Mouse (Mus musculus) liver, embryonic 15.5 days (tissue): Measurements from ENCODE around the gene Dis3l. TPM values are rescaled to one million over a fixed set of nuclear protein-coding genes. Genes with fewer than 3 reads are reported as not detected.
A peak's percentile ranks its signal among the peaks of the same experiment; 100 is the strongest.
"Not testable (repeated sequence)": the region's sequence is repeated elsewhere in the genome, so short reads cannot be mapped to it uniquely, and the experiment has no call there.

Experiments
- ATAC-seq: fragments of 200-750 bp; cut with Nextera tagmentation; 2 replicates; pipeline ENCODE4 v1.8.0; 2017; ENCODE audit warnings: moderate number of reproducible peaks, mild to moderate bottlenecking, moderate library complexity; ENCODE audit not compliant: insufficient read depth
- H3K27ac ChIP-seq: fragments of 300-500 bp; sonication (generic); replicated peaks from 2 replicates; pipeline ENCODE4 v1.5.1; 2015; ENCODE audit warnings: mild to moderate bottlenecking, inconsistent platforms
- H3K27me3 ChIP-seq: fragments of 300-500 bp; sonication (generic); 2 replicates; pipeline ENCODE4 v1.6.1; 2015; ENCODE audit warnings: mild to moderate bottlenecking, inconsistent platforms
- H3K36me3 ChIP-seq: fragments of 300-500 bp; sonication (generic); replicated peaks from 2 replicates; pipeline ENCODE4 v1.6.1; 2015; ENCODE audit warnings: moderate library complexity, mild to moderate bottlenecking, inconsistent platforms
- H3K4me1 ChIP-seq: fragments of 300-500 bp; sonication (generic); replicated peaks from 2 replicates; pipeline ENCODE4 v1.6.1; 2015; ENCODE audit warnings: inconsistent platforms
- H3K4me2 ChIP-seq: fragments of 300-500 bp; sonication (generic); 2 replicates; pipeline ENCODE4 v1.6.1; 2015; ENCODE audit warnings: moderate library complexity, mild to moderate bottlenecking, inconsistent platforms
- H3K4me3 ChIP-seq: fragments of 300-500 bp; sonication (generic); replicated peaks from 2 replicates; pipeline ENCODE4 v1.5.1; 2015; ENCODE audit warnings: mild to moderate bottlenecking, inconsistent platforms
- H3K9ac ChIP-seq: fragments of 300-500 bp; sonication (generic); 2 replicates; pipeline ENCODE4 v1.6.1; 2015; ENCODE audit warnings: moderate library complexity, mild to moderate bottlenecking, inconsistent platforms
- H3K9me3 ChIP-seq: fragments of 300-500 bp; sonication (generic); replicated peaks from 2 replicates; pipeline ENCODE4 v1.6.1; 2016; ENCODE audit warnings: inconsistent platforms
- WGBS: fragments of 180-500 bp; shearing (Covaris S2); methylation state at CpG from one replicate; pipeline ENCODE4 v1.1.7; 2015; ENCODE audit warnings: mixed read lengths; ENCODE audit not compliant: insufficient replicate concordance; 5-methylcytosine and 5-hydroxymethylcytosine counted together
- polyA plus RNA-seq: library from polyadenylated mRNA; unstranded; fragments of >200 nt; fragmentation: Nextera tagmentation; extraction: Ambion mirVana; gene quantifications from 2 replicates; pipeline ENCODE4 v1.2.1, GENCODE M21; 2015

The Dis3l gene
- polyA plus RNA-seq, 1 experiment from 2014 or later, result 8.5 TPM

DNA sequence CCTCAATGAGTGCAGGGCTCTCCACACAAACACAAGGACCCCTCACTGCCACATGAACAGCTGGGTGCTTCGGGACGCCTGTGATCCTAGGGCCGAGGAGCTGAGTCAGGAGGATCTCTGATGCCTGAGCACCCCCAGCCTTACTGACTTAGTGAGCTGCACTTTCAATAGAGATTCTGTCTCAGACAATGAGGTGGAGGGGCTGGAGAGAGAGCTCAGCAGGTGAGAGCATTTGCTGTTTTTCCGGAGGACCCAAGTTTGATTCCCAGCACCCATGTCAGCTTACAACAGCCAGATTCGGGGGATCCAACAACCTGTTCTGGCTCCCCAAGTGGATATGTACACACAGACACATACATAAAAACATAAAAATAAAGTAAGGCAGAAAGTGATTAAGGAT is 24.1 kb downstream of the Dis3l start:
- WGBS, result 79% methylated on average over 5 of the region's 5 CpGs
- Histone ChIP-seq H3K4me3 (no peak overlapping the region), H3K27ac (no peak overlapping the region), H3K9me3 (no peaks in the 10 kb centered on the region), H3K27me3 (no peaks in the 10 kb centered on the region), H3K9ac (no peak overlapping the region), H3K36me3 (peaks cover 61% of the 10 kb centered on the region), H3K4me2 (no peak overlapping the region), H3K4me1 (no peaks in the 10 kb centered on the region)
- no peak for ATAC-seq

DNA sequence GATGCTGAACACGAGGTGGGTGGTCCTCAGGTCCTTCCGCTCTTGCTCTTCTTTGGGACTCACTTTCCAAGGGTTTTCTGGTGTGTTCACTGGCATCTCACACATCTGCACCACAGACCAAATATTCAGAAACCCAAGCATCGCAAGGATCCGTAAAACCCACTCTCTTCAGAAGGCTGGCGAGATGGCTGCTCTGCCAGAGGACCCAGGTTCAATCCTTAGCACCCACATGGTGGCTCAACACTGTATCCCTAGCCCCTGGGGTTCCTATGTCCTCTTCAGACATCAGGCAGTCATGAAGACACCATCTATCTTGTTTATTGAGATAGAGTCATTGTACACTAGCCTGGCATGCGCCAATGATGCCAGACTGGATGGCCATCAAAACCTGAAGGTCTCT is 26.4 kb downstream of the Dis3l start:
- no peak for ATAC-seq
- no peak overlapping the region for H3K27ac ChIP-seq
- 83% methylated on average over 6 of the region's 6 CpGs for WGBS

DNA sequence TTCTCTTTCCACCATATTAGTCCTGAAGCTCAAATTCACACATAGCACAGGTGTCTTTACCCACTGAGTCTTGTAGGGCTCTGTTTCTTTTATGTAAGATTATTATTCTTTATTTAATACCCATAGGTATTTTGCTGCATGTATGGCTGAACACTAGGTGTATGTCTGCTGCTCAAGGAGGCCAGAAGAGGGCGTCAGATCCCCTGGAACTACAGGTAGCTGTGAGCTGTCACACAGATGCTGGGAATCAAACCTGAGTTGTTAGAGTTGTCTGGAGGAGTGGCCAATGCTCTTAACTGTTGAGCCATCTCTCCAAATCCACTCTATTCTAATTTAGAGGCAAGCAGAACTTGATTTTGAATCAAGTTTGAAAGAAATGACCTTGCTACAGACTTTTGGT is 29.0 kb downstream of the Dis3l start:
- Histone ChIP-seq H3K9me3 (no peaks in the 10 kb centered on the region), H3K36me3 (peaks cover 54% of the 10 kb centered on the region), H3K27me3 (no peaks in the 10 kb centered on the region), H3K9ac (no peak overlapping the region), H3K4me3 (no peak overlapping the region), H3K4me1 (no peaks in the 10 kb centered on the region), H3K4me2 (no peak overlapping the region), H3K27ac (no peak overlapping the region)
- 33% methylated on average over 1 of the region's 1 CpGs for WGBS
- ATAC-seq, result no peak

More for the DNA sequence above, 26.4 kb downstream of the Dis3l start:
- Histone ChIP-seq H3K9ac (no peak overlapping the region), H3K4me2 (no peak overlapping the region), H3K4me3 (no peak overlapping the region), H3K27me3 (no peaks in the 10 kb centered on the region), H3K4me1 (no peaks in the 10 kb centered on the region), H3K36me3 (peaks cover 57% of the 10 kb centered on the region), H3K9me3 (no peaks in the 10 kb centered on the region)

GRCm38 (mm10) chr9:64310996-64311785 is 29.9 kb downstream of the Dis3l start:
- Histone ChIP-seq H3K36me3 (peaks cover 60% of the 10 kb centered on the region), H3K27ac (no peak overlapping the region), H3K4me3 (no peak overlapping the region), H3K4me1 (no peaks in the 10 kb centered on the region), H3K4me2 (no peak overlapping the region), H3K27me3 (no peaks in the 10 kb centered on the region), H3K9ac (no peak overlapping the region), H3K9me3 (no peaks in the 10 kb centered on the region)
- 73% methylated on average over 16 of the region's 16 CpGs for WGBS
- no peak for ATAC-seq

GRCm38 (mm10) chr9:64306476-64307312 is 34.4 kb downstream of the Dis3l start:
- peaks cover 78% of the 10 kb centered on the region for H3K36me3 ChIP-seq
- no peak overlapping the region for H3K9ac ChIP-seq
- H3K4me2 ChIP-seq, result no peak overlapping the region
- no peak overlapping the region for H3K27ac ChIP-seq
- 66% methylated on average over 6 of the region's 6 CpGs for WGBS
- H3K9me3 ChIP-seq, result no peaks in the 10 kb centered on the region
- H3K27me3 ChIP-seq, result no peaks in the 10 kb centered on the region
- no peak for ATAC-seq
- H3K4me1 ChIP-seq, result no peaks in the 10 kb centered on the region
- no peak overlapping the region for H3K4me3 ChIP-seq

- H3K36me3 ChIP-seq, result peaks cover 91% of the 10 kb centered on the region
- not testable (repeated sequence) for H3K27me3 ChIP-seq, H3K9me3 ChIP-seq, H3K4me1 ChIP-seq, H3K9ac ChIP-seq, H3K4me2 ChIP-seq, H3K27ac ChIP-seq, ATAC-seq, H3K4me3 ChIP-seq
- 79% methylated on average over 4 of the region's 4 CpGs for WGBS
Measured at GRCm38 (mm10) chr9:64303086-64303485, 38.0 kb downstream of the Dis3l start.

GRCm38 (mm10) chr9:64282404-64282987 is 58.6 kb downstream of the Dis3l start:
- Histone ChIP-seq H3K27me3 (no peaks in the 10 kb centered on the region), H3K4me1 (peaks cover 31% of the 10 kb centered on the region), H3K9ac (peak overlapping the region; percentile 95), H3K36me3 (peaks cover 24% of the 10 kb centered on the region), H3K27ac (peak overlapping the region; percentile 90), H3K4me2 (peak overlapping the region; percentile 72), H3K9me3 (no peaks in the 10 kb centered on the region), H3K4me3 (peak overlapping the region; percentile 96)
- 8% methylated on average over 5 of the region's 5 CpGs for whole genome bisulfite sequencing
- ATAC-seq, result no peak

GRCm38 (mm10) chr9:64281781-64282178 is 59.3 kb downstream of the Dis3l start:
- ATAC-seq, result peak; percentile 87

DNA sequence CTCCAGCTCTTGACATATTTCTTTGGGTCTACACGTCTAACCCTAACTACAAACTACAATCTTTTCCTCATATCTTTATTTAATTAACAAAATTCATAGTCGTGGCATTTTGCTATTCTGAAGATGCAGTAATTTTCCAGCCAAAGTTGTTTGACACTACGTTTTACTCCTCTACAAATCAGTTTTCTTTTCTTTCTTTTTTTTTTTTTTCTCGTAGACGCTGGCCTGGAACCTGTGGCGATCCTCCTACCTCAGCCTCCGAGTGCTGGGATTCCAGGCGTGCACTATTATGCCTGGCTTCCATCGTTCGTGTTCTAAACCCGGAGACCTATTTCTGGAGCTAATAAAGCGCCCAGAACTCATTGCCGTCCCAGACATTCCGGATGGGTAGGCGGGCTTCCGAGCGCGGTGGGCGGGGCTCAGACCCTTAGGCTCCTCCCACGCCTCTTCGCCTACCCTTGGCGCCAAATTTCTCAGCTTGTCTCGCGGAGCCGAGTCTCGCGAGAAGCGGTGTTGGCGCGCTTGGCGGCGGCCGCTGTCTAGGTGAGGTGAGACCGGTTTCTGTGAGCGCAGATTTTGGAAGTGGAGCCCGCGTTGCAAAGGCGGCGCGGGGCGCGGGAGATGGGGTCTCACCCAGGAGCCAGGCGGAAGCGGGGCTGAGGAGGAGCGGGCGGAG is 59.8 kb downstream of the Dis3l start, which contains the start of gene Tipin:
TSS of gene Tipin (plus strand) at position 477 of the 676 bp plus-strand sequence.
- peak within 1 kb of the TSS; percentile 95 for H3K9ac ChIP-seq
- under 1% methylated on average over 46 of the region's 46 CpGs for WGBS
- H3K4me3 ChIP-seq, result peak within 1 kb of the TSS; percentile 96
- no peaks in the 10 kb centered on the region for H3K27me3 ChIP-seq
- ATAC-seq, result peak; percentile 90
- peak within 1 kb of the TSS; percentile 72 for H3K4me2 ChIP-seq
- peak within 1 kb of the TSS; percentile 90 for H3K27ac ChIP-seq
- H3K36me3 ChIP-seq, result peaks cover 15% of the 10 kb centered on the region
- H3K4me1 ChIP-seq, result peaks cover 31% of the 10 kb centered on the region
- no peaks in the 10 kb centered on the region for H3K9me3 ChIP-seq

More at GRCm38 (mm10) chr9:64281781-64282178, 59.3 kb downstream of the Dis3l start:
- H3K27ac ChIP-seq, result peak overlapping the region; percentile 90
- H3K9ac ChIP-seq, result peak overlapping the region; percentile 95
- no peaks in the 10 kb centered on the region for H3K27me3 ChIP-seq
- H3K4me3 ChIP-seq, result peak overlapping the region; percentile 96
- H3K9me3 ChIP-seq, result no peaks in the 10 kb centered on the region
- H3K36me3 ChIP-seq, result peaks cover 17% of the 10 kb centered on the region
- WGBS, result 0% methylated on average over 24 of the region's 24 CpGs
- peaks cover 31% of the 10 kb centered on the region for H3K4me1 ChIP-seq
- H3K4me2 ChIP-seq, result peak overlapping the region; percentile 72

DNA sequence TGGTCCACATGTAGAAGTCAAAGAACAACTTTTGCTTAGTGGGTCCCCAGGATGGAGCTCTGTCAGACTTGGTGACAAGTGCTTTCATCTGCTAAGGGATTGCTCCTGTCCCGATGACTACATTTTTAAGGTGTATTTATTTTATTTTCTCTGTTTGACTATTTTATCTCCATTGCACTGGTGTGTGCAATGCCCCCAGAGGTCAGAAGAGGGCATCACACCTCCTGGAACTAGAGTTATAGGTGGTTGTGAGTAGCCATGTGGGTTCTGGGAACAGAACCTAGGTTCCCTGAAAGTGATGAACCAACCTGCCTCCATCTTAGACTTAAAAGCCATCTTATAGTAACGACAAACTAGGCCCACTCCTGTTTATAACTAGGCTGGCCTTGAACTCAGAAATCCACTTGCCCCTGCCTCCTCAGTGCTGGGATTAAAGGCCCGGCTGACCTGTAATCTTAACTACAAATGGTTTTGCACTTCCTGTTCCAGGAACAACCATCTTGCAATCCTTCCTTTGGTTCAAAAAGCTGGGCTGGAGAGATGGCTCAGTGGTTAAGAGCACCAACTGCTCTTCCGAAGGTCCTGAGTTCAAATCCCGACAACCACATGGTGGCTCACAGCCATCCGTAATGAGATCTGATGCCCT is 62.3 kb downstream of the Dis3l start:
- no peak overlapping the region for H3K4me2 ChIP-seq
- no peak overlapping the region for H3K4me3 ChIP-seq
- ATAC-seq, result no peak
- no peak overlapping the region for H3K27ac ChIP-seq
- WGBS, result 80% methylated on average over 6 of the region's 6 CpGs
- H3K4me1 ChIP-seq, result peaks cover 25% of the 10 kb centered on the region
- no peak overlapping the region for H3K9ac ChIP-seq
- H3K9me3 ChIP-seq, result no peaks in the 10 kb centered on the region
- peaks cover under 1% of the 10 kb centered on the region; the same call in 1 of the 2 replicates for H3K36me3 ChIP-seq
- H3K27me3 ChIP-seq, result no peaks in the 10 kb centered on the region
